Mouse (Mus musculus): ENCODE results near the gene Noxa1. TPM values are rescaled to one million over a fixed set of nuclear protein-coding genes. Genes with fewer than 3 reads are reported as not detected.

Noxa1 gene
- polyA plus RNA-seq, 1 experiment from 2014 or later: 0.39 TPM

- Histone ChIP-seq H3K36me3 (no peaks in the 10 kb centered on the region), H3K4me2 (replicated peaks) (no peak overlapping the region), H3K4me1 (0 out of 2 replicates have a peak, but pooled peaks cover 6% of the 10 kb centered on the region), H3K27ac (replicated peaks) (no peak overlapping the region), H3K9me3 (replicated peaks) (no peaks in the 10 kb centered on the region), H3K27me3 (peaks cover 5% of the 10 kb centered on the region; the same call in 1 of the 2 replicates), H3K9ac (no peak overlapping the region), H3K4me3 (replicated peaks) (no peak overlapping the region)
- 63% methylated on average over 3 of the region's 3 CpGs for WGBS
- no peak for ATAC-seq (ENCODE audit: insufficient number of reproducible peaks, low FRiP score, low TSS enrichment, low read depth)
Observed at GRCm38 (mm10) chr2:25098005-25098615, 3.2 kb upstream of the Noxa1 start.

GRCm38 (mm10) chr2:25094785-25095108 is 202 bp downstream of the Noxa1 start:
- no peak for ATAC-seq (ENCODE audit: insufficient number of reproducible peaks, low FRiP score, low TSS enrichment, low read depth)
- H3K9ac ChIP-seq: no peak overlapping the region
- H3K4me2 ChIP-seq (replicated peaks): peak overlapping the region; percentile 27
- H3K4me3 ChIP-seq (replicated peaks): peak overlapping the region; percentile 9
- H3K27me3 ChIP-seq: peaks cover 9% of the 10 kb centered on the region; the same call in 1 of the 2 replicates
- 35% methylated on average over 17 of the region's 17 CpGs for WGBS
- H3K4me1 ChIP-seq: 0 out of 2 replicates have a peak, but pooled peaks cover 6% of the 10 kb centered on the region
- no peaks in the 10 kb centered on the region for H3K9me3 ChIP-seq (replicated peaks)
- no peak overlapping the region for H3K27ac ChIP-seq (replicated peaks)
- H3K36me3 ChIP-seq: no peaks in the 10 kb centered on the region

- H3K4me2 ChIP-seq (replicated peaks): no peak overlapping the region
- no peaks in the 10 kb centered on the region for H3K9me3 ChIP-seq (replicated peaks)
- H3K4me3 ChIP-seq (replicated peaks): no peak overlapping the region
- WGBS: 88% methylated on average over 3 of the region's 3 CpGs
- no peak overlapping the region for H3K9ac ChIP-seq
- no peaks in the 10 kb centered on the region for H3K36me3 ChIP-seq
- no peak overlapping the region for H3K27ac ChIP-seq (replicated peaks)
- H3K4me1 ChIP-seq: no peaks in the 10 kb centered on the region
- no peak for ATAC-seq (ENCODE audit: insufficient number of reproducible peaks, low FRiP score, low TSS enrichment, low read depth)
- peaks cover 4% of the 10 kb centered on the region; the same call in 1 of the 2 replicates for H3K27me3 ChIP-seq
Observed at GRCm38 (mm10) chr2:25088636-25089035, 6.3 kb downstream of the Noxa1 start.

- ATAC-seq (ENCODE audit: insufficient number of reproducible peaks, low FRiP score, low TSS enrichment, low read depth): no peak
- H3K4me2 ChIP-seq (replicated peaks): no peak overlapping the region
- no peaks in the 10 kb centered on the region for H3K36me3 ChIP-seq
- no peaks in the 10 kb centered on the region for H3K4me1 ChIP-seq
- no peaks in the 10 kb centered on the region for H3K9me3 ChIP-seq (replicated peaks)
- no peak overlapping the region for H3K4me3 ChIP-seq (replicated peaks)
- no peak overlapping the region for H3K9ac ChIP-seq
- no peak overlapping the region for H3K27ac ChIP-seq (replicated peaks)
- WGBS: 87% methylated on average over 2 of the region's 2 CpGs
- 0 out of 2 replicates have a peak, but pooled peaks cover under 1% of the 10 kb centered on the region for H3K27me3 ChIP-seq
Observed at GRCm38 (mm10) chr2:25087842-25088241, 7.1 kb downstream of the Noxa1 start.

- Histone ChIP-seq H3K27me3 (no peaks in the 10 kb centered on the region), H3K36me3 (no peaks in the 10 kb centered on the region), H3K27ac (replicated peaks) (no peak overlapping the region), H3K9ac (no peak overlapping the region), H3K4me1 (no peaks in the 10 kb centered on the region), H3K9me3 (replicated peaks) (no peaks in the 10 kb centered on the region), H3K4me2 (replicated peaks) (no peak overlapping the region), H3K4me3 (replicated peaks) (no peak overlapping the region)
- WGBS: 93% methylated on average over 5 of the region's 5 CpGs
- no peak for ATAC-seq (ENCODE audit: insufficient number of reproducible peaks, low FRiP score, low TSS enrichment, low read depth)
Observed at GRCm38 (mm10) chr2:25085571-25085970, 9.4 kb downstream of the Noxa1 start.

GRCm38 (mm10) chr2:25083697-25084096 is 11.3 kb downstream of the Noxa1 start:
- Histone ChIP-seq H3K36me3 (no peaks in the 10 kb centered on the region), H3K27me3 (no peaks in the 10 kb centered on the region), H3K4me1 (no peaks in the 10 kb centered on the region), H3K4me2 (replicated peaks) (no peak overlapping the region), H3K4me3 (replicated peaks) (no peak overlapping the region), H3K9me3 (replicated peaks) (no peaks in the 10 kb centered on the region), H3K9ac (no peak overlapping the region), H3K27ac (replicated peaks) (no peak overlapping the region)
- 72% methylated on average over 4 of the region's 4 CpGs for WGBS
- ATAC-seq (ENCODE audit: insufficient number of reproducible peaks, low FRiP score, low TSS enrichment, low read depth): no peak

GRCm38 (mm10) chr2:25080076-25080475 is 14.9 kb downstream of the Noxa1 start, which contains the start of gene Entpd8:
Entpd8 (plus strand) TSS chr2:25080304.
- Histone ChIP-seq H3K9ac (no peak within 1 kb of the TSS), H3K4me1 (no peaks in the 10 kb centered on the region), H3K27me3 (no peaks in the 10 kb centered on the region), H3K4me2 (replicated peaks) (no peak within 1 kb of the TSS), H3K9me3 (replicated peaks) (no peaks in the 10 kb centered on the region), H3K27ac (replicated peaks) (no peak within 1 kb of the TSS), H3K36me3 (no peaks in the 10 kb centered on the region), H3K4me3 (replicated peaks) (no peak within 1 kb of the TSS)
- no peak for ATAC-seq (ENCODE audit: insufficient number of reproducible peaks, low FRiP score, low TSS enrichment, low read depth)
- WGBS: 45% methylated on average over 5 of the region's 5 CpGs

- no peak for ATAC-seq (ENCODE audit: insufficient number of reproducible peaks, low FRiP score, low TSS enrichment, low read depth)
- 65% methylated on average over 1 of the region's 1 CpGs for WGBS
Observed at GRCm38 (mm10) chr2:25078967-25079366, 16.0 kb downstream of the Noxa1 start.

GRCm38 (mm10) chr2:25075506-25075905 is 19.4 kb downstream of the Noxa1 start:
- H3K36me3 ChIP-seq: no peaks in the 10 kb centered on the region
- no peaks in the 10 kb centered on the region for H3K27me3 ChIP-seq
- no peak overlapping the region for H3K4me2 ChIP-seq (replicated peaks)
- no peaks in the 10 kb centered on the region for H3K9me3 ChIP-seq (replicated peaks)
- H3K4me3 ChIP-seq (replicated peaks): no peak overlapping the region
- H3K9ac ChIP-seq: no peak overlapping the region
- WGBS: 57% methylated on average over 4 of the region's 4 CpGs
- no peak overlapping the region for H3K27ac ChIP-seq (replicated peaks)
- no peak for ATAC-seq (ENCODE audit: insufficient number of reproducible peaks, low FRiP score, low TSS enrichment, low read depth)
- H3K4me1 ChIP-seq: no peaks in the 10 kb centered on the region

More at GRCm38 (mm10) chr2:25078967-25079366, 16.0 kb downstream of the Noxa1 start:
- Histone ChIP-seq H3K4me1 (no peaks in the 10 kb centered on the region), H3K4me3 (replicated peaks) (no peak overlapping the region), H3K9me3 (replicated peaks) (no peaks in the 10 kb centered on the region), H3K27me3 (no peaks in the 10 kb centered on the region), H3K4me2 (replicated peaks) (no peak overlapping the region), H3K36me3 (no peaks in the 10 kb centered on the region), H3K9ac (no peak overlapping the region), H3K27ac (replicated peaks) (no peak overlapping the region)

GRCm38 (mm10) chr2:25072398-25072797 is 22.6 kb downstream of the Noxa1 start:
- ATAC-seq (ENCODE audit: insufficient number of reproducible peaks, low FRiP score, low TSS enrichment, low read depth): no peak
- Histone ChIP-seq H3K27ac (replicated peaks) (no peak overlapping the region), H3K36me3 (no peaks in the 10 kb centered on the region), H3K4me3 (replicated peaks) (no peak overlapping the region), H3K4me2 (replicated peaks) (no peak overlapping the region), H3K9me3 (replicated peaks) (no peaks in the 10 kb centered on the region), H3K27me3 (no peaks in the 10 kb centered on the region), H3K9ac (no peak overlapping the region), H3K4me1 (no peaks in the 10 kb centered on the region)
- 90% methylated on average over 4 of the region's 4 CpGs for WGBS

- H3K9me3 ChIP-seq (replicated peaks): no peaks in the 10 kb centered on the region
- H3K9ac ChIP-seq: no peak overlapping the region
- no peak overlapping the region for H3K4me2 ChIP-seq (replicated peaks)
- ATAC-seq (ENCODE audit: insufficient number of reproducible peaks, low FRiP score, low TSS enrichment, low read depth): no peak
- WGBS: 71% methylated on average over 4 of the region's 4 CpGs
- H3K27me3 ChIP-seq: no peaks in the 10 kb centered on the region
- H3K4me1 ChIP-seq: no peaks in the 10 kb centered on the region
- H3K4me3 ChIP-seq (replicated peaks): no peak overlapping the region
- no peak overlapping the region for H3K27ac ChIP-seq (replicated peaks)
- H3K36me3 ChIP-seq: no peaks in the 10 kb centered on the region
Observed at GRCm38 (mm10) chr2:25069537-25069936, 25.4 kb downstream of the Noxa1 start.

GRCm38 (mm10) chr2:25066552-25066951 is 28.4 kb downstream of the Noxa1 start:
- no peak overlapping the region for H3K9ac ChIP-seq
- H3K4me2 ChIP-seq (replicated peaks): no peak overlapping the region
- no peak overlapping the region for H3K4me3 ChIP-seq (replicated peaks)
- no peak overlapping the region for H3K27ac ChIP-seq (replicated peaks)
- H3K4me1 ChIP-seq: no peaks in the 10 kb centered on the region
- ATAC-seq (ENCODE audit: insufficient number of reproducible peaks, low FRiP score, low TSS enrichment, low read depth): no peak
- WGBS: 79% methylated on average over 4 of the region's 4 CpGs
- H3K27me3 ChIP-seq: no peaks in the 10 kb centered on the region
- no peaks in the 10 kb centered on the region for H3K9me3 ChIP-seq (replicated peaks)
- H3K36me3 ChIP-seq: peaks cover 15% of the 10 kb centered on the region; the same call in 1 of the 2 replicates

Measured in embryonic facial prominence, embryonic 15.5 days (tissue).